Mouse (Mus musculus): ENCODE results near the gene Slc6a6.

The Slc6a6 gene

GRCm38 (mm10) chr6:91773951-91774350 lies 90.1 kb downstream of the Slc6a6 start:
- DNase-seq (ENCODE audit: low spot score in 2 of 2) = no peak

GRCm38 (mm10) chr6:91776543-91776942 lies 92.7 kb downstream of the Slc6a6 start:
- DNase-seq (ENCODE audit: low spot score in 2 of 2) = peak in 1 of 2 experiments; percentile 52

DNA sequence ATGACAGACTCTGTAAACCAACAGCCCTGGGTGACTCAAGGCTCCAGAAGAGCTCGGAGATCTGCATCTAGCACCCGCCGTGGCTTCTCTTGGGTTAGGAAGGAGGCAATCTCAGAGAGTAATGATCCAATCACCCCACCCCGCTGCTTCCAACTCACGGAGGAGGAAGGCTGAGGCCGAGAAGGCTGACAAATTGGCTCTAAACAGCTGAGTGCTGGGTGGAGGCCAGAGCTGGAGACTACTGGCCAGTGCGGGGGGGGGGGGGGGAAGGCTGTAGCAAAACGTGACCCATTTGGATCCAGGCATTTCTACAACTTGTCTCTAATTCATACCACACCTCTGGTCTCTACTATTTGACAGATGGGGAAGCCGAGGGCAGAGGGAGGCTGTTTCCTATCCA lies 95.4 kb downstream of the Slc6a6 start:
- no peak for DNase-seq (ENCODE audit: low spot score in 2 of 2)

GRCm38 (mm10) chr6:91785018-91785417 lies 101.2 kb downstream of the Slc6a6 start:
- DNase-seq (ENCODE audit: low spot score in 2 of 2) = no peak

- no peak for DNase-seq (ENCODE audit: low spot score in 2 of 2)
These were observed 104.5 kb downstream of the Slc6a6 start for GRCm38 (mm10) chr6:91788311-91788798.

DNA sequence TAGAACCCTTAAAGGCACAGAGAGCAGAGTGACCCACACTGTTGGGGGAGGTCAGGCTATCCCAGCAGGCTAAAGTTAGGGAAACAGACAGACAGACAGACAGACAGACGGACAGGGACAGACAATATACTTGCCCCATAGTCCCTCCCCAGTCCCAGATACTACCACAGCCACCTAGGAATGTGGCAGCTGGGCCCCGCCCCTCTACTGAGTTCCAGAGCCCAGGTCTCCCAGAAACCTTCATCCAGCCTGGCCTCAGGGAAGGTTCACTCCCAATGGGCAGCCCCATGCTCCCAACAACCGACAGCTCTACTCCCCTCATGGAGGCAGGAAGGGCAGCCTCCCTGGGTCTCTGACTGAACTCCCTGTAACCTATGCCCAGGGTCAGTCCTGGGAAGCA lies 111.8 kb downstream of the Slc6a6 start:
- DNase-seq (ENCODE audit: low spot score in 2 of 2) = no peak

- peak in 1 of 2 experiments; percentile 22 for DNase-seq (ENCODE audit: low spot score in 2 of 2)
These were observed 112.2 kb downstream of the Slc6a6 start for GRCm38 (mm10) chr6:91796064-91796463.

DNA sequence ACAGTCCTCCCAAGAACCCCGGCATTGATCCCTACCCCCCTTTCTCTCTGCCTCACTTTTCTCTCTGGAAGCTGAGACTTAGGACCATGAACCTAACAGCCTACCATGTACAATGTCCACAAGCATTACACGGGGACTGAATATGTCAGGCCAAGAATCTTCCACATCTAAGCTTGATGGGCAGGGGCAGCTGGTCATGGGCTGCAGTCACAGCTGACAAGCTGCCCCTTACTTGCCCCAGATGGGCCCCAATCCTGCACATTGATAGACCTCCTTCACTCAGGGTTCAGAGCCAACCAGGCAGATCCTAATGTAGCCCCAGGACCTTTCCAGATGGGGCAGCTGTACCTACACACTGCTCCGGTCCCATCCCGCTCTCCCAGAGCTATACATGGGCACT lies 112.9 kb downstream of the Slc6a6 start:
- no peak for DNase-seq (ENCODE audit: low spot score in 2 of 2)

GRCm38 (mm10) chr6:91798496-91798895 lies 114.6 kb downstream of the Slc6a6 start:
- no peak for DNase-seq (ENCODE audit: low spot score in 2 of 2)

DNA sequence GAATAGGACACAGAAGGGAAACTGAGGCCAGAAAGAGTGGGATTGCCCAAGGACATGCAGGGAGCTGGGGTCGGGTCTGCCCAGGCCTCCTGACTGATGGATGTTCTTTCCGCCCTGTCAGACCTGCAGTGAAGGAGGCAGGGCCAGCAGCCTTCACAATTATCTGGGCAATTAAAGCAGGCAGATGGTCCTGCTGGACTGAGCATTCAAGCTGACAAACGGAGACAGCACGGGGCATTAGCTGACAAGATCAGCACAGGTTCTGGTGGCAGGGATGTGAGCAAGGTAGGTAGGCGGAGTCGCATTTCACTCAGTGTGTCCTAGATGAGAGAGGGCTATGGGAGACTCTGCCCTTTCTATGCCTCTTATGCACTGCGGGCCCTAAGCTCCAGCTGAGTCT lies 120.3 kb downstream of the Slc6a6 start:
- DNase-seq (ENCODE audit: low spot score in 2 of 2) = no peak

- DNase-seq (ENCODE audit: low spot score in 2 of 2) = peak in 1 of 2 experiments; percentile 32
These were observed 123.3 kb downstream of the Slc6a6 start for GRCm38 (mm10) chr6:91807169-91807568.

DNA sequence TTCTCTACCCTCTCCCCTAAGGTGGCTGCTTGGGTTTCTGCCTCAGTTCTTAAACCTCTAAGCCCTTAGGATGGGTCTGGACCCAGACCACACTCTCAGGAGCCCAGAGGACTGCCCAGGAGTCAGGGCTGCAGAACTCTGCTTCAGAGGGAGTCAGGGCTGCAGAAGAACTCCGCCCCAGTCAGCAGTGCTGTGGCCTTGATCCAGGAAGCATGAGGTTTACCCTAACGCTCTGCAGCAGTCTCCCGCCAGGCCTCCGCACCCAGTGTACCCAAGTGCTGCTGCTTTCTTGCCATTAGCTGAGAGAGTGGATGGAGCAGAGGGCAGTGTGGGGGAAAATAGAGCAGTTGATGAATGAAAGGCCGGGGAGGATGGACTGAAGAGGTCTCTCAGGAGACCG lies 124.2 kb downstream of the Slc6a6 start:
- DNase-seq (ENCODE audit: low spot score in 2 of 2) = no peak
